Mouse (Mus musculus): ENCODE data around the gene Ofcc1. TPM values are rescaled to one million over a fixed set of nuclear protein-coding genes. Genes with fewer than 3 reads are reported as not detected.

Gene Ofcc1
- polyA plus RNA-seq (2014; fragmentation: Nextera tagmentation; extraction: Ambion mirVana), result 0.08 TPM in 1 of 2 replicates, not detected in the other

GRCm38 (mm10) chr13:40361288-40361687 lies at the start of gene Ofcc1:
TSS of gene Ofcc1 (minus strand) at chr13:40361450.
- Histone ChIP-seq H3K27me3 (ENCODE audit: control insufficient read depth, insufficient read depth, low read length) (no peaks in the 10 kb centered on the region), H3K4me3 (ENCODE audit: low read depth, low read length) (no peak within 1 kb of the TSS), H3K4me2 (ENCODE audit: low read depth, severe bottlenecking) (no peak within 1 kb of the TSS), H3K27ac (replicated peaks; ENCODE audit: low read depth, low read length) (no peak within 1 kb of the TSS), H3K9me3 (ENCODE audit: control insufficient read depth, low read length) (no peaks in the 10 kb centered on the region), H3K9ac (ENCODE audit: low read length) (no peak within 1 kb of the TSS), H3K4me1 (ENCODE audit: control insufficient read depth, insufficient read depth, low read length) (0 out of 2 replicates have a peak, but pooled peaks cover 5% of the 10 kb centered on the region), H3K36me3 (ENCODE audit: control insufficient read depth, insufficient read depth, low read length) (no peaks in the 10 kb centered on the region)
- ATAC-seq (ENCODE audit: insufficient number of reproducible peaks, low FRiP score, low TSS enrichment, low read depth), result no peak
- 65% methylated on average over 3 of the region's 3 CpGs for WGBS
- no peak for DNase-seq (ENCODE audit: low spot score)

GRCm38 (mm10) chr13:40390120-40390519 lies 28.9 kb upstream of the Ofcc1 start:
- no peak overlapping the region for H3K4me3 ChIP-seq (ENCODE audit: low read depth, low read length)
- H3K4me2 ChIP-seq (ENCODE audit: low read depth, severe bottlenecking), result no peak overlapping the region
- DNase-seq (ENCODE audit: low spot score), result no peak
- 85% methylated on average over 8 of the region's 8 CpGs for WGBS
- no peak for ATAC-seq (ENCODE audit: insufficient number of reproducible peaks, low FRiP score, low TSS enrichment, low read depth)
- no peak overlapping the region for H3K9ac ChIP-seq (ENCODE audit: low read length)
- 0 out of 2 replicates have a peak, but pooled peaks cover 2% of the 10 kb centered on the region for H3K4me1 ChIP-seq (ENCODE audit: control insufficient read depth, insufficient read depth, low read length)
- H3K27ac ChIP-seq (replicated peaks; ENCODE audit: low read depth, low read length), result no peak overlapping the region
- H3K36me3 ChIP-seq (ENCODE audit: control insufficient read depth, insufficient read depth, low read length), result no peaks in the 10 kb centered on the region
- no peaks in the 10 kb centered on the region for H3K9me3 ChIP-seq (ENCODE audit: control insufficient read depth, low read length)
- H3K27me3 ChIP-seq (ENCODE audit: control insufficient read depth, insufficient read depth, low read length), result no peaks in the 10 kb centered on the region

- H3K9ac ChIP-seq (ENCODE audit: low read length), result no peak overlapping the region
- 48% methylated on average over 4 of the region's 4 CpGs for WGBS
- H3K27ac ChIP-seq (replicated peaks; ENCODE audit: low read depth, low read length), result no peak overlapping the region
- no peaks in the 10 kb centered on the region for H3K9me3 ChIP-seq (ENCODE audit: control insufficient read depth, low read length)
- no peak overlapping the region for H3K4me3 ChIP-seq (ENCODE audit: low read depth, low read length)
- no peak overlapping the region for H3K4me2 ChIP-seq (ENCODE audit: low read depth, severe bottlenecking)
- DNase-seq (ENCODE audit: low spot score) (no peak), ATAC-seq (ENCODE audit: insufficient number of reproducible peaks, low FRiP score, low TSS enrichment, low read depth) (no peak)
- H3K4me1 ChIP-seq (ENCODE audit: control insufficient read depth, insufficient read depth, low read length), result 0 out of 2 replicates have a peak, but pooled peaks cover 2% of the 10 kb centered on the region
- no peaks in the 10 kb centered on the region for H3K27me3 ChIP-seq (ENCODE audit: control insufficient read depth, insufficient read depth, low read length)
- H3K36me3 ChIP-seq (ENCODE audit: control insufficient read depth, insufficient read depth, low read length), result no peaks in the 10 kb centered on the region
Measured at GRCm38 (mm10) chr13:40387446-40387845, 26.2 kb upstream of the Ofcc1 start.

GRCm38 (mm10) chr13:40384962-40385361 lies 23.7 kb upstream of the Ofcc1 start:
- 55% methylated on average over 4 of the region's 4 CpGs for WGBS
- H3K4me1 ChIP-seq (ENCODE audit: control insufficient read depth, insufficient read depth, low read length), result 0 out of 2 replicates have a peak, but pooled peaks cover 2% of the 10 kb centered on the region
- H3K4me2 ChIP-seq (ENCODE audit: low read depth, severe bottlenecking), result no peak overlapping the region
- H3K36me3 ChIP-seq (ENCODE audit: control insufficient read depth, insufficient read depth, low read length), result no peaks in the 10 kb centered on the region
- no peak for DNase-seq (ENCODE audit: low spot score)
- H3K9me3 ChIP-seq (ENCODE audit: control insufficient read depth, low read length), result 0 out of 2 replicates have a peak, but pooled peaks cover under 1% of the 10 kb centered on the region
- H3K9ac ChIP-seq (ENCODE audit: low read length), result no peak overlapping the region
- no peaks in the 10 kb centered on the region for H3K27me3 ChIP-seq (ENCODE audit: control insufficient read depth, insufficient read depth, low read length)
- no peak overlapping the region for H3K27ac ChIP-seq (replicated peaks; ENCODE audit: low read depth, low read length)
- ATAC-seq (ENCODE audit: insufficient number of reproducible peaks, low FRiP score, low TSS enrichment, low read depth), result no peak
- H3K4me3 ChIP-seq (ENCODE audit: low read depth, low read length), result no peak overlapping the region

GRCm38 (mm10) chr13:40376773-40377172 lies 15.5 kb upstream of the Ofcc1 start:
- no peak overlapping the region for H3K27ac ChIP-seq (replicated peaks; ENCODE audit: low read depth, low read length)
- no peaks in the 10 kb centered on the region for H3K27me3 ChIP-seq (ENCODE audit: control insufficient read depth, insufficient read depth, low read length)
- H3K9me3 ChIP-seq (ENCODE audit: control insufficient read depth, low read length), result peaks cover 2% of the 10 kb centered on the region; the same call in 1 of the 2 replicates
- H3K36me3 ChIP-seq (ENCODE audit: control insufficient read depth, insufficient read depth, low read length), result no peaks in the 10 kb centered on the region
- no peak overlapping the region for H3K4me2 ChIP-seq (ENCODE audit: low read depth, severe bottlenecking)
- no peak for DNase-seq (ENCODE audit: low spot score)
- H3K9ac ChIP-seq (ENCODE audit: low read length), result no peak overlapping the region
- 77% methylated on average over 5 of the region's 5 CpGs for WGBS
- H3K4me1 ChIP-seq (ENCODE audit: control insufficient read depth, insufficient read depth, low read length), result no peaks in the 10 kb centered on the region
- no peak for ATAC-seq (ENCODE audit: insufficient number of reproducible peaks, low FRiP score, low TSS enrichment, low read depth)
- H3K4me3 ChIP-seq (ENCODE audit: low read depth, low read length), result no peak overlapping the region

- Histone ChIP-seq H3K4me2 (ENCODE audit: low read depth, severe bottlenecking) (no peak overlapping the region), H3K27ac (replicated peaks; ENCODE audit: low read depth, low read length) (no peak overlapping the region), H3K9ac (ENCODE audit: low read length) (no peak overlapping the region), H3K27me3 (ENCODE audit: control insufficient read depth, insufficient read depth, low read length) (no peaks in the 10 kb centered on the region), H3K36me3 (ENCODE audit: control insufficient read depth, insufficient read depth, low read length) (no peaks in the 10 kb centered on the region), H3K4me1 (ENCODE audit: control insufficient read depth, insufficient read depth, low read length) (no peaks in the 10 kb centered on the region), H3K9me3 (ENCODE audit: control insufficient read depth, low read length) (no peaks in the 10 kb centered on the region), H3K4me3 (ENCODE audit: low read depth, low read length) (no peak overlapping the region)
- DNase-seq (ENCODE audit: low spot score), result no peak
- WGBS, result 80% methylated on average over 11 of the region's 11 CpGs
- ATAC-seq (ENCODE audit: insufficient number of reproducible peaks, low FRiP score, low TSS enrichment, low read depth), result no peak
Measured at GRCm38 (mm10) chr13:40366762-40367161, 5.5 kb upstream of the Ofcc1 start.

GRCm38 (mm10) chr13:40364855-40365254 lies 3.6 kb upstream of the Ofcc1 start:
- Histone ChIP-seq H3K27me3 (ENCODE audit: control insufficient read depth, insufficient read depth, low read length) (no peaks in the 10 kb centered on the region), H3K27ac (replicated peaks; ENCODE audit: low read depth, low read length) (no peak overlapping the region), H3K4me3 (ENCODE audit: low read depth, low read length) (no peak overlapping the region), H3K9ac (ENCODE audit: low read length) (no peak overlapping the region), H3K4me1 (ENCODE audit: control insufficient read depth, insufficient read depth, low read length) (0 out of 2 replicates have a peak, but pooled peaks cover 5% of the 10 kb centered on the region), H3K36me3 (ENCODE audit: control insufficient read depth, insufficient read depth, low read length) (no peaks in the 10 kb centered on the region), H3K4me2 (ENCODE audit: low read depth, severe bottlenecking) (no peak overlapping the region), H3K9me3 (ENCODE audit: control insufficient read depth, low read length) (no peaks in the 10 kb centered on the region)
- 58% methylated on average over 4 of the region's 4 CpGs for WGBS
- DNase-seq (ENCODE audit: low spot score) (no peak), ATAC-seq (ENCODE audit: insufficient number of reproducible peaks, low FRiP score, low TSS enrichment, low read depth) (no peak)

- Histone ChIP-seq H3K36me3 (ENCODE audit: control insufficient read depth, insufficient read depth, low read length) (no peaks in the 10 kb centered on the region), H3K9ac (ENCODE audit: low read length) (no peak overlapping the region), H3K4me1 (ENCODE audit: control insufficient read depth, insufficient read depth, low read length) (0 out of 2 replicates have a peak, but pooled peaks cover 5% of the 10 kb centered on the region), H3K27ac (replicated peaks; ENCODE audit: low read depth, low read length) (no peak overlapping the region), H3K9me3 (ENCODE audit: control insufficient read depth, low read length) (no peaks in the 10 kb centered on the region), H3K4me2 (ENCODE audit: low read depth, severe bottlenecking) (no peak overlapping the region), H3K4me3 (ENCODE audit: low read depth, low read length) (no peak overlapping the region), H3K27me3 (ENCODE audit: control insufficient read depth, insufficient read depth, low read length) (no peaks in the 10 kb centered on the region)
- WGBS, result 37% methylated on average over 4 of the region's 4 CpGs
- ATAC-seq (ENCODE audit: insufficient number of reproducible peaks, low FRiP score, low TSS enrichment, low read depth) (no peak), DNase-seq (ENCODE audit: low spot score) (no peak)
Measured at GRCm38 (mm10) chr13:40360692-40361091, 558 bp downstream of the Ofcc1 start.

- ATAC-seq (ENCODE audit: insufficient number of reproducible peaks, low FRiP score, low TSS enrichment, low read depth), result no peak
- no peaks in the 10 kb centered on the region for H3K9me3 ChIP-seq (ENCODE audit: control insufficient read depth, low read length)
Measured at GRCm38 (mm10) chr13:40347045-40347444, 14.2 kb downstream of the Ofcc1 start.

More at GRCm38 (mm10) chr13:40347045-40347444, 14.2 kb downstream of the Ofcc1 start:
- Histone ChIP-seq H3K36me3 (ENCODE audit: control insufficient read depth, insufficient read depth, low read length) (no peaks in the 10 kb centered on the region), H3K27me3 (ENCODE audit: control insufficient read depth, insufficient read depth, low read length) (no peaks in the 10 kb centered on the region), H3K4me3 (ENCODE audit: low read depth, low read length) (no peak overlapping the region), H3K9ac (ENCODE audit: low read length) (no peak overlapping the region), H3K4me2 (ENCODE audit: low read depth, severe bottlenecking) (no peak overlapping the region), H3K4me1 (ENCODE audit: control insufficient read depth, insufficient read depth, low read length) (no peaks in the 10 kb centered on the region), H3K27ac (replicated peaks; ENCODE audit: low read depth, low read length) (no peak overlapping the region)
- DNase-seq (ENCODE audit: low spot score), result no peak
- 91% methylated on average over 2 of the region's 2 CpGs for WGBS

Measured in limb, embryonic 11.5 days (tissue).